Mouse (Mus musculus) ES-E14 (cell line): ENCODE measurements around the gene Dap. TPM values are rescaled to one million over a fixed set of nuclear protein-coding genes. Genes with fewer than 3 reads are reported as not detected.

Experiments used
- DNase-seq: peaks from one replicate; pipeline ENCODE4 v3.0.0-alpha.2; 2013; ENCODE audit warnings: low read depth, low spot score
- H3K27ac ChIP-seq: 2 replicates; pipeline ENCODE4 v1.5.1; 2012; ENCODE audit warnings: low read depth, mild to moderate bottlenecking, low read length, moderate library complexity, mixed read lengths; ENCODE audit not compliant: poor library complexity, insufficient read depth, severe bottlenecking
- H3K36me3 ChIP-seq: 2 replicates; pipeline ENCODE4 v1.6.1; 2012; ENCODE audit warnings: mild to moderate bottlenecking, low read length, moderate library complexity, mixed read lengths; ENCODE audit not compliant: control insufficient read depth, poor library complexity, insufficient read depth, severe bottlenecking
- H3K4me1 ChIP-seq, 2 experiments: fragments of 150-350 bp in 1 of 2; sonication (generic) in 1 of 2; 2 replicates each; pipeline ENCODE4 v1.6.1; 2012; ENCODE audit warnings: low read length in 2 of 2, mild to moderate bottlenecking in 1 of 2, mixed read lengths in 1 of 2; ENCODE audit not compliant: control insufficient read depth in 2 of 2, insufficient read depth in 2 of 2, poor library complexity in 1 of 2
- H3K4me3 ChIP-seq, 2 experiments: fragments of 150-350 bp in 1 of 2; sonication (generic) in 1 of 2; 2 replicates each; pipeline ENCODE4 v1.5.1; 2012; ENCODE audit warnings: low read length in 2 of 2, low read depth in 1 of 2, mild to moderate bottlenecking in 1 of 2, mixed read lengths in 1 of 2; ENCODE audit not compliant: insufficient read depth in 1 of 2, poor library complexity in 1 of 2, severe bottlenecking in 1 of 2
- H3K9ac ChIP-seq: 2 replicates; pipeline ENCODE4 v1.6.1; 2012; ENCODE audit warnings: low read depth, mild to moderate bottlenecking, low read length, mixed read lengths; ENCODE audit not compliant: poor library complexity, insufficient read depth, severe bottlenecking
- H3K9me3 ChIP-seq: fragments of 150-350 bp; sonication (generic); 2 replicates; pipeline ENCODE4 v1.6.1; 2012; ENCODE audit warnings: low read depth, mild to moderate bottlenecking, low read length; ENCODE audit not compliant: control insufficient read depth, insufficient read depth
- CHD2 ChIP-seq: IDR thresholded peaks from 2 replicates; pipeline ENCODE4 v1.6.1; 2014; ENCODE audit warnings: mild to moderate bottlenecking, low read depth, low read length, inconsistent platforms
- HCFC1 ChIP-seq: IDR thresholded peaks from 2 replicates; pipeline ENCODE4 v1.6.1; 2012; ENCODE audit warnings: low read length, inconsistent platforms, borderline replicate concordance; ENCODE audit not compliant: insufficient read depth
- MAFK ChIP-seq: IDR thresholded peaks from 2 replicates; pipeline ENCODE4 v1.6.1; 2014; ENCODE audit warnings: mild to moderate bottlenecking, low read depth, low read length, inconsistent platforms; ENCODE audit not compliant: insufficient read depth
- ZC3H11A ChIP-seq: IDR thresholded peaks from 2 replicates; pipeline ENCODE4 v1.6.1; 2012; ENCODE audit warnings: low read depth, mild to moderate bottlenecking, inconsistent platforms, low read length, borderline replicate concordance
- ZNF384 ChIP-seq: IDR thresholded peaks from 2 replicates; pipeline ENCODE4 v1.6.1; 2012; ENCODE audit warnings: low read depth, low read length, inconsistent platforms
- in situ Hi-C, 2 experiments: fragments of 600-800 bp; cut with MboI; formaldehyde crosslinking; loops; one replicate each; pipeline ENCODE4 v1.15.1; 2025; ENCODE audit warnings: low sequenced_read_pairs in 2 of 2, inconsistent platforms in 1 of 2; ENCODE audit not compliant: unreplicated experiment in 2 of 2
- total RNA-seq: library from RNA; depleted of rRNA; stranded (reverse); fragments of 300-350 nt; gene quantifications from 2 replicates; pipeline ENCODE4 v1.2.3, GENCODE M21; 2012

Gene Dap
- total RNA-seq, 1 experiment: 4.1 TPM

GRCm38 (mm10) chr15:31269558-31269957, 45.4 kb downstream of the Dap start:
- Histone ChIP-seq H3K9ac (no peak overlapping the region), H3K4me1 (no peaks in the 10 kb centered on the region), H3K27ac (no peak overlapping the region), H3K4me3 (no peak overlapping the region), H3K36me3 (no peaks in the 10 kb centered on the region), H3K9me3 (no peaks in the 10 kb centered on the region)
- in situ Hi-C loops: loop anchor here in 1 of 2 experiments (25.0 kb wide), 1 partner anchor 332 kb away; no protein-coding TSS in a partner anchor
- TF ChIP-seq ZNF384 (no peak), CHD2 (no peak), MAFK (no peak), ZC3H11A (no peak)
- no peak for DNase-seq

GRCm38 (mm10) chr15:31272695-31273094, 48.6 kb downstream of the Dap start:
- no peak overlapping the region for H3K9ac ChIP-seq
- peak overlapping the region; percentile 12 to 43; a peak in 2 of 4 replicates for H3K4me3 ChIP-seq
- TF ChIP-seq CHD2: no peak
- TF ChIP-seq MAFK: no peak
- no peak for TF ChIP-seq HCFC1
- TF ChIP-seq ZC3H11A: no peak
- TF ChIP-seq ZNF384: no peak
- in situ Hi-C loops: loop anchor here in 1 of 2 experiments (25.0 kb wide), 1 partner anchor 335 kb away; no protein-coding TSS in a partner anchor
- H3K9me3 ChIP-seq: no peaks in the 10 kb centered on the region
- no peaks in the 10 kb centered on the region for H3K36me3 ChIP-seq
- H3K27ac ChIP-seq: no peak overlapping the region
- H3K4me1 ChIP-seq: no peaks in the 10 kb centered on the region
- DNase-seq: no peak

- TF ChIP-seq MAFK (no peak), CHD2 (no peak), HCFC1 (no peak), ZC3H11A (no peak), ZNF384 (no peak)
Observed at GRCm38 (mm10) chr15:31273509-31273908, 49.4 kb downstream of the Dap start.

GRCm38 (mm10) chr15:31278090-31278489, 54.0 kb downstream of the Dap start:
- no peak overlapping the region for H3K4me3 ChIP-seq
- H3K27ac ChIP-seq: no peak overlapping the region
- no peaks in the 10 kb centered on the region for H3K9me3 ChIP-seq
- in situ Hi-C loops: no loop called here
- H3K4me1 ChIP-seq: no peaks in the 10 kb centered on the region
- TF ChIP-seq HCFC1 (no peak), MAFK (no peak), CHD2 (no peak), ZNF384 (no peak), ZC3H11A (no peak)
- DNase-seq: no peak
- H3K36me3 ChIP-seq: no peaks in the 10 kb centered on the region
- no peak overlapping the region for H3K9ac ChIP-seq

More at GRCm38 (mm10) chr15:31273509-31273908, 49.4 kb downstream of the Dap start:
- Histone ChIP-seq H3K4me1 (no peaks in the 10 kb centered on the region), H3K27ac (no peak overlapping the region), H3K9me3 (no peaks in the 10 kb centered on the region), H3K9ac (no peak overlapping the region), H3K4me3 (no peak overlapping the region), H3K36me3 (no peaks in the 10 kb centered on the region)
- DNase-seq: no peak
- in situ Hi-C loops: loop anchor here in 1 of 2 experiments (25.0 kb wide), 1 partner anchor 336 kb away; no protein-coding TSS in a partner anchor

GRCm38 (mm10) chr15:31279120-31279519, 55.0 kb downstream of the Dap start:
- TF ChIP-seq ZNF384 (no peak), ZC3H11A (no peak), MAFK (no peak), HCFC1 (no peak), CHD2 (no peak)
- Histone ChIP-seq H3K4me3 (no peak overlapping the region), H3K9ac (no peak overlapping the region), H3K4me1 (no peaks in the 10 kb centered on the region), H3K27ac (no peak overlapping the region), H3K36me3 (no peaks in the 10 kb centered on the region), H3K9me3 (no peaks in the 10 kb centered on the region)
- in situ Hi-C loops: no loop called here
- no peak for DNase-seq
